Mouse (Mus musculus): ENCODE measurements around the gene Gpr174.
"Not testable (repeated sequence)": the region's sequence is repeated elsewhere in the genome, so short reads cannot be mapped to it uniquely, and the experiment has no call there.

The Gpr174 gene

GRCm38 (mm10) chrX:107255486-107256227 is at the start of gene Gpr174:
Gene Gpr174, plus strand, starts transcription at chrX:107255878.
- no peak for ATAC-seq (ENCODE audit: insufficient number of reproducible peaks, low FRiP score, low TSS enrichment)

GRCm38 (mm10) chrX:107217577-107218090 is 38.0 kb upstream of the Gpr174 start:
- ATAC-seq (ENCODE audit: insufficient number of reproducible peaks, low FRiP score, low TSS enrichment), result no peak

- ATAC-seq (ENCODE audit: insufficient number of reproducible peaks, low FRiP score, low TSS enrichment), result no peak
Observed at GRCm38 (mm10) chrX:107224846-107225245, 30.8 kb upstream of the Gpr174 start.

- ATAC-seq (ENCODE audit: insufficient number of reproducible peaks, low FRiP score, low TSS enrichment), result no peak
Observed at GRCm38 (mm10) chrX:107231214-107231613, 24.5 kb upstream of the Gpr174 start.

GRCm38 (mm10) chrX:107234655-107235054 is 21.0 kb upstream of the Gpr174 start:
- ATAC-seq (ENCODE audit: insufficient number of reproducible peaks, low FRiP score, low TSS enrichment), result no peak

- ATAC-seq (ENCODE audit: insufficient number of reproducible peaks, low FRiP score, low TSS enrichment), result no peak
Observed at GRCm38 (mm10) chrX:107236461-107236860, 19.2 kb upstream of the Gpr174 start.

- ATAC-seq (ENCODE audit: insufficient number of reproducible peaks, low FRiP score, low TSS enrichment), result no peak
Observed at GRCm38 (mm10) chrX:107250390-107250789, 5.3 kb upstream of the Gpr174 start.

- ATAC-seq (ENCODE audit: insufficient number of reproducible peaks, low FRiP score, low TSS enrichment), result no peak
Observed at GRCm38 (mm10) chrX:107264619-107265018, 8.9 kb downstream of the Gpr174 start.

- no peak for ATAC-seq (ENCODE audit: insufficient number of reproducible peaks, low FRiP score, low TSS enrichment)
Observed at GRCm38 (mm10) chrX:107277606-107278005, 21.9 kb downstream of the Gpr174 start.

- no peak for ATAC-seq (ENCODE audit: insufficient number of reproducible peaks, low FRiP score, low TSS enrichment)
Observed at GRCm38 (mm10) chrX:107284211-107284610, 28.5 kb downstream of the Gpr174 start.

- not testable (repeated sequence) for ATAC-seq (ENCODE audit: insufficient number of reproducible peaks, low FRiP score, low TSS enrichment)
Observed at GRCm38 (mm10) chrX:107297861-107298260, 42.2 kb downstream of the Gpr174 start.

- no peak for ATAC-seq (ENCODE audit: insufficient number of reproducible peaks, low FRiP score, low TSS enrichment)
Observed at GRCm38 (mm10) chrX:107298761-107299160, 43.1 kb downstream of the Gpr174 start.

- ATAC-seq (ENCODE audit: insufficient number of reproducible peaks, low FRiP score, low TSS enrichment), result no peak
Observed at GRCm38 (mm10) chrX:107306492-107306891, 50.8 kb downstream of the Gpr174 start.

GRCm38 (mm10) chrX:107312533-107312932 is 56.9 kb downstream of the Gpr174 start:
- ATAC-seq (ENCODE audit: insufficient number of reproducible peaks, low FRiP score, low TSS enrichment), result no peak

- no peak for ATAC-seq (ENCODE audit: insufficient number of reproducible peaks, low FRiP score, low TSS enrichment)
Observed at GRCm38 (mm10) chrX:107325697-107326381, 70.2 kb downstream of the Gpr174 start.

- ATAC-seq (ENCODE audit: insufficient number of reproducible peaks, low FRiP score, low TSS enrichment), result no peak
Observed at GRCm38 (mm10) chrX:107329849-107330248, 74.2 kb downstream of the Gpr174 start.

- ATAC-seq (ENCODE audit: insufficient number of reproducible peaks, low FRiP score, low TSS enrichment), result no peak
Observed at GRCm38 (mm10) chrX:107336609-107337008, 80.9 kb downstream of the Gpr174 start.

GRCm38 (mm10) chrX:107341980-107342379 is 86.3 kb downstream of the Gpr174 start:
- ATAC-seq (ENCODE audit: insufficient number of reproducible peaks, low FRiP score, low TSS enrichment), result no peak

Measured in cerebellum, adult (tissue).